Mouse (Mus musculus) CD4-positive, CD25-positive, alpha-beta regulatory T cell, adult 2 months (primary cell): ENCODE data around the gene Chd1.

Experiments used
- DNase-seq: peaks from one replicate; pipeline ENCODE4 v3.0.0-alpha.2; 2012; ENCODE audit warnings: low read depth, low spot score

Gene Chd1

GRCm38 (mm10) chr17:15809949-15810348, 105.2 kb downstream of the Chd1 start:
- no peak for DNase-seq

- DNase-seq, result no peak
Observed at GRCm38 (mm10) chr17:15812136-15812778, 107.5 kb downstream of the Chd1 start.

- DNase-seq, result no peak
Observed at GRCm38 (mm10) chr17:15813658-15814212, 109.0 kb downstream of the Chd1 start.

- no peak for DNase-seq
Observed at GRCm38 (mm10) chr17:15815312-15816018, 110.7 kb downstream of the Chd1 start.

GRCm38 (mm10) chr17:15816379-15817095, 111.8 kb downstream of the Chd1 start:
- DNase-seq, result peak; percentile 53

- no peak for DNase-seq
Observed at GRCm38 (mm10) chr17:15817096-15817450, 112.3 kb downstream of the Chd1 start.

GRCm38 (mm10) chr17:15817634-15818033, 112.9 kb downstream of the Chd1 start:
- DNase-seq, result no peak

GRCm38 (mm10) chr17:15818372-15818771, 113.6 kb downstream of the Chd1 start:
- DNase-seq, result no peak

GRCm38 (mm10) chr17:15820146-15820545, 115.4 kb downstream of the Chd1 start:
- DNase-seq, result no peak

GRCm38 (mm10) chr17:15820761-15821160, 116.0 kb downstream of the Chd1 start:
- no peak for DNase-seq

GRCm38 (mm10) chr17:15821706-15822105, 116.9 kb downstream of the Chd1 start:
- no peak for DNase-seq
